Mouse (Mus musculus): ENCODE data around the gene Mc3r.

The Mc3r gene

DNA sequence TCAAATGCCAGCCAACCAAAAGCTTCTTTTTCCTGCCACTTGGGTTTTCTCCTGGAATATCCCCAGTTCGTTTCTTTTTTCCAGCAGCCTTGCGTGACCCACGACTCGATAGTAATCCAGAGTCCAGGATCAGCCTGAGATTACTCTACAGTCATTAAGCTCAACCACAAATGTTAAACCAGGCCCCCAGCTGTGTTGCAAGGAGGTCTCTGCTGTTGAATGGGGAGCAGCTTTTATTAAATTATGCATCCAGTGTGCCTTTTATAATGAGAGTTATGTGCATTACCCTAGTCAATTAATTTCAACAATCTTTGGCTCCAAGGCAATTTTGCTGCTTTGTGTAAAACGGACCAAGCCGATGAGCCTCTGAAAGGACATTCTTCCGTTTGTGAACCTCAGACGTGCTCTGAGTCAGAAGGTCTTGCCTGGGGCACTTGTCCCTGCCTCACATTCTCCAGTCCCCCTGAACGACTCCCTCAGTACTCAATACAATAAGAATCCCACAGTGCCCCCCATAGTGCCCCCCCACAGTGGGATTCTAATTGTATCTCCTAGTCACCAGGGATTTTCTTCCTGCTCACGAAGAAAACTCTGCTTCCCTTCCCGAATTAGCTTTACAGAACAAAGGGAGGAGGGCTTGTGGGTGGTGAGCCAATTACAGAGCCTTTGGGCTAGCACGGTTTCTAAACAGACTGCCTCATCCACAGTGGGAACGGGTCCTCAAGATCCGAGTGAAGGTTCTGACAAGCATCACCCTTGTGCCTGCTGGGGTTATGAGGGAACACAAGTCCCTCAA is 51.0 kb downstream of the Mc3r start:
- no peak for DNase-seq
